Mouse (Mus musculus) CH12.LX (cell line): Measurements from ENCODE around the gene 4930563M21Rik. TPM values are rescaled to one million over a fixed set of nuclear protein-coding genes. Genes with fewer than 3 reads are reported as not detected.

Experiments
- DNase-seq: peaks from one replicate; pipeline ENCODE4 v3.0.0-alpha.2; 2013; ENCODE audit errors: extremely low read depth
- H3K27ac ChIP-seq: 2 replicates; pipeline ENCODE4 v1.5.1; 2012; ENCODE audit warnings: low read depth, mild to moderate bottlenecking, control low read depth, moderate library complexity; ENCODE audit not compliant: insufficient read depth
- H3K27me3 ChIP-seq: replicated peaks from 2 replicates; pipeline ENCODE3; 2012; ENCODE audit warnings: inconsistent platforms
- H3K36me3 ChIP-seq, 2 experiments: replicated peaks in 1 of 2; 2 replicates each; pipeline versions ENCODE3 to v1.6.1; 2012; ENCODE audit warnings: inconsistent platforms in 1 of 2, low read length in 1 of 2, mild to moderate bottlenecking in 1 of 2, mixed read lengths in 1 of 2, moderate library complexity in 1 of 2; ENCODE audit not compliant: control insufficient read depth in 1 of 2, insufficient read depth in 1 of 2
- H3K4me1 ChIP-seq, 2 experiments: 2 replicates each; pipeline ENCODE4 v1.6.1; 2012; ENCODE audit warnings: inconsistent platforms in 1 of 2, moderate library complexity in 1 of 2; ENCODE audit not compliant: insufficient read depth in 2 of 2, control insufficient read depth in 1 of 2
- H3K4me2 ChIP-seq: 2 replicates; pipeline ENCODE4 v1.6.1; 2012; ENCODE audit warnings: low read depth, mild to moderate bottlenecking, control low read depth; ENCODE audit not compliant: poor library complexity, insufficient read depth, severe bottlenecking
- H3K4me3 ChIP-seq, 3 experiments: fragments of 150-350 bp in 1 of 3; sonication (generic) in 1 of 3; replicated peaks in 1 of 3; 2 replicates each; pipeline versions ENCODE3 to v1.5.1; 2011 to 2012; ENCODE audit warnings: low read depth in 2 of 3, low read length in 2 of 3, mild to moderate bottlenecking in 2 of 3, moderate library complexity in 2 of 3, control low read depth in 1 of 3, improper control_type of control experiment in 1 of 3, inconsistent platforms in 1 of 3, mixed read lengths in 1 of 3; ENCODE audit not compliant: poor library complexity in 1 of 3
- H3K79me2 ChIP-seq: replicated peaks from 2 replicates; pipeline ENCODE4 v1.6.1; 2012; ENCODE audit warnings: mild to moderate bottlenecking, moderate library complexity; ENCODE audit not compliant: control insufficient read depth, poor library complexity, insufficient read depth, severe bottlenecking; ENCODE audit errors: extremely low read depth
- H3K9ac ChIP-seq: 2 replicates; pipeline ENCODE4 v1.6.1; 2012; ENCODE audit warnings: low read depth, mild to moderate bottlenecking, control low read depth, moderate library complexity; ENCODE audit not compliant: insufficient read depth
- H3K9me3 ChIP-seq: replicated peaks from 2 replicates; pipeline ENCODE3; 2012; ENCODE audit warnings: low read length, inconsistent platforms, mixed read lengths
- BHLHE40 ChIP-seq: IDR thresholded peaks from 2 replicates; pipeline ENCODE4 v1.6.1; 2011; ENCODE audit warnings: mild to moderate bottlenecking, low read depth, low read length, improper control_type of control experiment
- CHD1 ChIP-seq: IDR thresholded peaks from 2 replicates; pipeline ENCODE4 v1.6.1; 2012; ENCODE audit warnings: low read depth, low read length, improper control_type of control experiment, inconsistent platforms
- CHD2 ChIP-seq: IDR thresholded peaks from 2 replicates; pipeline ENCODE4 v1.6.1; 2011; ENCODE audit warnings: low read length, improper control_type of control experiment
- E2F4 ChIP-seq: IDR thresholded peaks from 2 replicates; pipeline ENCODE4 v1.6.1; 2011; ENCODE audit warnings: low read depth, low read length, improper control_type of control experiment; ENCODE audit not compliant: insufficient replicate concordance
- IRF4 ChIP-seq: IDR thresholded peaks from 2 replicates; pipeline ENCODE4 v1.6.1; 2014; ENCODE audit warnings: low read depth, mild to moderate bottlenecking, inconsistent platforms, low read length, improper control_type of control experiment
- JUND ChIP-seq: conservative IDR thresholded peaks from 2 replicates; pipeline ENCODE4 v1.6.1; 2011; ENCODE audit warnings: low read depth, low read length, improper control_type of control experiment
- MAFK ChIP-seq: IDR thresholded peaks from 2 replicates; pipeline ENCODE4 v1.6.1; 2011; ENCODE audit warnings: low read length, improper control_type of control experiment; ENCODE audit not compliant: insufficient replicate concordance
- MAX ChIP-seq: IDR thresholded peaks from 2 replicates; pipeline ENCODE4 v1.6.1; 2011; ENCODE audit warnings: low read length, improper control_type of control experiment
- MAZ ChIP-seq: IDR thresholded peaks from 2 replicates; pipeline ENCODE4 v1.6.1; 2012; ENCODE audit warnings: low read depth, mild to moderate bottlenecking, inconsistent platforms, low read length, improper control_type of control experiment, moderate library complexity
- MXI1 ChIP-seq: IDR thresholded peaks from 2 replicates; pipeline ENCODE4 v1.6.1; 2011; ENCODE audit warnings: mild to moderate bottlenecking, low read depth, low read length, improper control_type of control experiment
- MYC ChIP-seq: IDR thresholded peaks from 2 replicates; pipeline ENCODE4 v1.6.1; 2011; ENCODE audit warnings: low read depth, mild to moderate bottlenecking, improper control_type of control experiment, low read length
- NRF1 ChIP-seq: IDR thresholded peaks from 2 replicates; pipeline ENCODE4 v1.6.1; 2014; ENCODE audit warnings: low read depth, mild to moderate bottlenecking, inconsistent platforms, low read length, improper control_type of control experiment, moderate library complexity
- PAX5 ChIP-seq: IDR thresholded peaks from 2 replicates; pipeline ENCODE4 v1.6.1; 2012; ENCODE audit warnings: low read length, inconsistent platforms, mixed read lengths
- RAD21 ChIP-seq: IDR thresholded peaks from 2 replicates; pipeline ENCODE4 v1.6.1; 2011; ENCODE audit warnings: low read depth, mild to moderate bottlenecking, low read length, improper control_type of control experiment, moderate library complexity
- TBP ChIP-seq: conservative IDR thresholded peaks from 2 replicates; pipeline ENCODE4 v1.6.1; 2011; ENCODE audit warnings: low read depth, low read length, improper control_type of control experiment
- TCF12 ChIP-seq: IDR thresholded peaks from 2 replicates; pipeline ENCODE4 v1.6.1; 2014; ENCODE audit warnings: low read depth, mild to moderate bottlenecking, inconsistent platforms, low read length, improper control_type of control experiment
- UBTF ChIP-seq: IDR thresholded peaks from 2 replicates; pipeline ENCODE4 v1.6.1; 2012; ENCODE audit warnings: low read depth, mild to moderate bottlenecking, inconsistent platforms, low read length, improper control_type of control experiment, moderate library complexity
- ZMIZ1 ChIP-seq: IDR thresholded peaks from 2 replicates; pipeline ENCODE4 v1.6.1; 2012; ENCODE audit warnings: low read depth, mild to moderate bottlenecking, inconsistent platforms, low read length, improper control_type of control experiment
- dilution Hi-C: fragments of 300-500 bp; cut with MboI; formaldehyde crosslinking; loops from 2 replicates; pipeline ENCODE4 v1.14.3; 2020; ENCODE audit warnings: low sequenced_read_pairs; ENCODE audit not compliant: extremely low pct_unique_long_range_greater_than_20kb, extremely low pct_ligation_motif_present
- in situ Hi-C: fragments of 300-500 bp; cut with MboI; formaldehyde crosslinking; loops from 3 replicates; pipeline ENCODE4 v1.14.3; 2019; ENCODE audit warnings: low sequenced_read_pairs, low pct_ligation_motif_present, low pct_unique_long_range_greater_than_20kb, mixed read lengths
- polyA plus RNA-seq: library from polyadenylated mRNA; unstranded; fragments of >175 nt; gene quantifications from 2 replicates; pipeline ENCODE4 v1.2.1, GENCODE M21; 2012; ENCODE audit warnings: low read depth; ENCODE audit not compliant: insufficient read length
- total RNA-seq, 2 experiments: library from RNA; depleted of rRNA; stranded (reverse); fragments of 300-350 nt in 1 of 2; fragments of >200 nt in 1 of 2; gene quantifications; 2 replicates each; pipeline ENCODE4 v1.2.3; 2012 to 2014

The 4930563M21Rik gene
- total RNA-seq (2012; rRNA removed) (not detected in 2 replicates), total RNA-seq (2014; rRNA removed) (not detected in 2 replicates), polyA plus RNA-seq (not detected in 2 replicates)

- Histone ChIP-seq H3K9ac (no peak within 1 kb of the TSS), H3K27ac (no peak within 1 kb of the TSS)
- in situ Hi-C loops, result no loop called here
- TF ChIP-seq MAZ (no peak), CHD1 (no peak), TBP (no peak), UBTF (no peak), TCF12 (no peak), IRF4 (no peak), CHD2 (no peak)
- TF ChIP-seq, all 38 proteins: peak for 0
- DNase-seq, result no peak
- H3K4me1 ChIP-seq, result no peaks in the 10 kb centered on the region
- H3K9me3 ChIP-seq, result no peaks in the 10 kb centered on the region
- H3K36me3 ChIP-seq, result no peaks in the 10 kb centered on the region
- dilution Hi-C loops, result no loop called here
- no peaks in the 10 kb centered on the region for H3K27me3 ChIP-seq
- no peaks in the 10 kb centered on the region for H3K79me2 ChIP-seq
- H3K4me2 ChIP-seq, result no peak within 1 kb of the TSS
- no peak within 1 kb of the TSS for H3K4me3 ChIP-seq
Measured at GRCm38 (mm10) chr9:56010450-56010849, at the start of gene 4930563M21Rik. 4930563M21Rik (minus strand) TSS chr9:56010550.

GRCm38 (mm10) chr9:56056147-56056546 is 45.8 kb upstream of the 4930563M21Rik start:
- in situ Hi-C loops, result no loop called here

GRCm38 (mm10) chr9:56053796-56054195 is 43.4 kb upstream of the 4930563M21Rik start:
- no peak for DNase-seq
- no peaks in the 10 kb centered on the region for H3K4me1 ChIP-seq
- in situ Hi-C loops (no loop called here), dilution Hi-C loops (no loop called here)
- no peaks in the 10 kb centered on the region for H3K27me3 ChIP-seq
- H3K27ac ChIP-seq, result no peak overlapping the region
- H3K9ac ChIP-seq, result no peak overlapping the region
- TF ChIP-seq NRF1, result no peak
- H3K36me3 ChIP-seq, result peaks cover 31 to 62% of the 10 kb centered on the region in 2 experiments
- no peak overlapping the region for H3K4me3 ChIP-seq
- no peak overlapping the region for H3K4me2 ChIP-seq
- H3K79me2 ChIP-seq, result no peaks in the 10 kb centered on the region
- no peaks in the 10 kb centered on the region for H3K9me3 ChIP-seq

More at GRCm38 (mm10) chr9:56056147-56056546, 45.8 kb upstream of the 4930563M21Rik start:
- H3K9me3 ChIP-seq, result no peaks in the 10 kb centered on the region
- H3K79me2 ChIP-seq, result no peaks in the 10 kb centered on the region
- no peak for DNase-seq
- no peaks in the 10 kb centered on the region for H3K4me1 ChIP-seq
- TF ChIP-seq CHD1 (no peak), RAD21 (no peak), ZMIZ1 (no peak), MXI1 (no peak), TCF12 (no peak), E2F4 (no peak), PAX5 (no peak), BHLHE40 (no peak), MAX (no peak), MYC (no peak), JUND (no peak), MAFK (no peak)
- H3K27me3 ChIP-seq, result no peaks in the 10 kb centered on the region
- no peak overlapping the region for H3K4me3 ChIP-seq
- dilution Hi-C loops, result no loop called here
- no peak overlapping the region for H3K27ac ChIP-seq
- no peak overlapping the region for H3K9ac ChIP-seq
- H3K4me2 ChIP-seq, result no peak overlapping the region
- H3K36me3 ChIP-seq, result peaks cover 40 to 77% of the 10 kb centered on the region in 2 experiments
